Mouse (Mus musculus) forebrain, embryonic 14.5 days (tissue): Measurements from ENCODE around the gene Opa3. TPM values are rescaled to one million over a fixed set of nuclear protein-coding genes. Genes with fewer than 3 reads are reported as not detected.

Experiments used
- ATAC-seq: fragments of 200-750 bp; cut with Nextera tagmentation; 2 replicates; pipeline ENCODE4 v1.8.0; 2017; ENCODE audit warnings: mild to moderate bottlenecking, moderate library complexity
- DNase-seq: peaks from one replicate; pipeline ENCODE4 v3.0.0-alpha.2; 2015; ENCODE audit warnings: low spot score
- H3K27ac ChIP-seq: fragments of 300-500 bp; sonication (generic); 2 replicates; pipeline ENCODE4 v1.5.1; 2014; ENCODE audit warnings: low read depth, mild to moderate bottlenecking, control low read depth, low read length, moderate library complexity
- H3K27me3 ChIP-seq: fragments of 300-500 bp; sonication (generic); replicated peaks from 2 replicates; pipeline ENCODE4 v1.6.1; 2014; ENCODE audit warnings: low read length, control low read depth, mixed read lengths; ENCODE audit not compliant: control insufficient read depth, insufficient read depth
- H3K36me3 ChIP-seq: fragments of 300-500 bp; sonication (generic); 2 replicates; pipeline ENCODE4 v1.6.1; 2014; ENCODE audit warnings: low read length, control low read depth; ENCODE audit not compliant: control insufficient read depth, insufficient read depth
- H3K4me1 ChIP-seq: fragments of 300-500 bp; sonication (generic); 2 replicates; pipeline ENCODE4 v1.6.1; 2014; ENCODE audit warnings: antibody characterized with exemption, low read length, control low read depth; ENCODE audit not compliant: control insufficient read depth, insufficient read depth
- H3K4me2 ChIP-seq: fragments of 300-500 bp; sonication (generic); 2 replicates; pipeline ENCODE4 v1.6.1; 2014; ENCODE audit warnings: mild to moderate bottlenecking, control low read depth, low read length
- H3K4me3 ChIP-seq: fragments of 300-500 bp; sonication (generic); 2 replicates; pipeline ENCODE4 v1.5.1; 2014; ENCODE audit warnings: low read depth, low read length, control low read depth
- H3K9ac ChIP-seq: fragments of 300-500 bp; sonication (generic); 2 replicates; pipeline ENCODE4 v1.6.1; 2014; ENCODE audit warnings: mild to moderate bottlenecking, low read length, control low read depth, moderate library complexity
- H3K9me3 ChIP-seq: fragments of 300-500 bp; sonication (generic); replicated peaks from 2 replicates; pipeline ENCODE4 v1.6.1; 2016; ENCODE audit warnings: low read length, control low read depth, mixed read lengths; ENCODE audit not compliant: control insufficient read depth
- WGBS: fragments of 180-500 bp; shearing (Covaris S2); extraction: QIAGEN DNeasy Blood & Tissue Kit; methylation state at CpG from one replicate; pipeline ENCODE4 v1.1.7; 2014; 5-methylcytosine and 5-hydroxymethylcytosine counted together
- polyA plus RNA-seq: library from polyadenylated mRNA; unstranded; fragments of >200 nt; fragmentation: Nextera tagmentation; extraction: Ambion mirVana; gene quantifications from 2 replicates; pipeline ENCODE4 v1.2.1, GENCODE M21; 2014

Gene Opa3
- polyA plus RNA-seq, 1 experiment from 2014 or later, result 42.5 TPM

- WGBS, result 85% methylated on average over 7 of the region's 7 CpGs
- no peaks in the 10 kb centered on the region for H3K9me3 ChIP-seq
- no peak for ATAC-seq
- no peak for DNase-seq
- H3K27ac ChIP-seq, result no peak overlapping the region
- no peak overlapping the region for H3K4me2 ChIP-seq
- no peak overlapping the region for H3K4me3 ChIP-seq
- H3K9ac ChIP-seq, result no peak overlapping the region
- peaks cover 10% of the 10 kb centered on the region for H3K4me1 ChIP-seq
- peaks cover 48% of the 10 kb centered on the region for H3K36me3 ChIP-seq
- H3K27me3 ChIP-seq, result no peaks in the 10 kb centered on the region
Observed at GRCm38 (mm10) chr7:19265147-19265546, 37.0 kb downstream of the Opa3 start.

DNA sequence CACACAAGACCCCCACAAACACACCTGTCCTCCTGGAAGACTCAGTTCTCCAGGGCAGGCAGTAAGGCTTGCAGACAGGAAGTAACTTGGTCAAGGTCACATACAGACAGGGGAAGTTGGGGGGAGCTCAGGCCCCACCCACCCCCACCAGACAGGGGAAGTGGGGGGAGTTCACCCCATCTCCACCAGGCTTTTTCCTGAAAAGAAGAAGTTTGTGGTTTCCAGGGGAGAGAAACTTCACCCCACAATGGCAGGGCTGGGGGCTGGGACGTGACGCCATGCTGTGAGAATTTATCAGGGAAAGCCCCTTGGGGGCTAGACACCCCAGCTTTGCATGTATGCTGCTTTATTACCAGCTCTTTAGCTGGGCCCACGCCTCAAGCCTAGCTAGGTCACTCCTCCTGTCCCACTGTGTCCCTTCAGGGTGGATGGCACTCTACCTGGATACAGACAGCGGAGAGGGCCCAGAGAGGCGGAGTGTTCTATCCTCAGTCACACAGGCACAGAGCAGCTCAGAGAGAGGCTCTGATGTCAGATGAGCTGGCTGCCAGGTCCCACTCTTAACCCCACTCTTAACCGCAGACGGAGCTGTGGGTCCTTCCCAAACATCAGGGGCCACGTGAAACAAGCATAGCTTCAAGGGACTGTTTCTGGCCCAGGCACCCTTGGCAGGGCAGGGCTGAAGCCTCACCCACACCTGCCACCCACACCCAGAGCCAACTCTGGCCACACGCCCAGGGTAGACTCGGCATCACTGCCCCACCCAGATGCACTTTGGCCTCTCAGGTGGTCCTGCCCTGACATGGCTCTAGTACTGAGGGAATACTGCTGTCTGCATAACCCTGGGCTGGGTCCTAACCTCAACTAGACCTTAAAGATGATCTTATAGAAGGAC lies 38.0 kb downstream of the Opa3 start:
- Histone ChIP-seq H3K4me1 (peaks cover 18% of the 10 kb centered on the region), H3K4me3 (no peak overlapping the region), H3K4me2 (no peak overlapping the region), H3K9me3 (no peaks in the 10 kb centered on the region), H3K27ac (no peak overlapping the region), H3K27me3 (no peaks in the 10 kb centered on the region), H3K36me3 (peaks cover 38% of the 10 kb centered on the region), H3K9ac (no peak overlapping the region)
- ATAC-seq (no peak), DNase-seq (no peak)
- 82% methylated on average over 10 of the region's 10 CpGs for WGBS

DNA sequence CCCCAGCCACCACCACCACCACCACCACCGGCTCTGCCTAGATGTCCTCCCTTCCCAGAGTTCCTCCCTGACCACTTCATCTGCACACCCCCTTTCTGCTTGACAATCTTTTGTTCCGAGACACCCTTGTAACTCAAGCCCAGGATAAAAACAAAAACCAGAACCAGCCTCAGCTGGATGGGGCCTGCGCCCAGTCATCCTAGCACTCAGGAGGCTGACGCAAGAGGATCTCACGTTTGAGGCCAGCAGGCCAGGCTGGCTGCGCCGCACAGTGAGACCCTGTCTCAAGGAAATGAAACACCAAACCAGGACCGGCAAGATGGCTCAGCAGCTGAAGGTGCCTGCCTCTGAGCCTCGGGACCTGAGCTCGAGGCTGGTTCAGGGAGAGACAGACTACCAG lies 38.9 kb downstream of the Opa3 start:
- Histone ChIP-seq H3K4me1 (peaks cover 18% of the 10 kb centered on the region), H3K36me3 (peaks cover 31% of the 10 kb centered on the region), H3K9ac (no peak overlapping the region), H3K4me2 (no peak overlapping the region), H3K4me3 (no peak overlapping the region), H3K27ac (no peak overlapping the region), H3K9me3 (no peaks in the 10 kb centered on the region), H3K27me3 (no peaks in the 10 kb centered on the region)
- ATAC-seq (no peak), DNase-seq (no peak)
- WGBS, result 80% methylated on average over 10 of the region's 10 CpGs

DNA sequence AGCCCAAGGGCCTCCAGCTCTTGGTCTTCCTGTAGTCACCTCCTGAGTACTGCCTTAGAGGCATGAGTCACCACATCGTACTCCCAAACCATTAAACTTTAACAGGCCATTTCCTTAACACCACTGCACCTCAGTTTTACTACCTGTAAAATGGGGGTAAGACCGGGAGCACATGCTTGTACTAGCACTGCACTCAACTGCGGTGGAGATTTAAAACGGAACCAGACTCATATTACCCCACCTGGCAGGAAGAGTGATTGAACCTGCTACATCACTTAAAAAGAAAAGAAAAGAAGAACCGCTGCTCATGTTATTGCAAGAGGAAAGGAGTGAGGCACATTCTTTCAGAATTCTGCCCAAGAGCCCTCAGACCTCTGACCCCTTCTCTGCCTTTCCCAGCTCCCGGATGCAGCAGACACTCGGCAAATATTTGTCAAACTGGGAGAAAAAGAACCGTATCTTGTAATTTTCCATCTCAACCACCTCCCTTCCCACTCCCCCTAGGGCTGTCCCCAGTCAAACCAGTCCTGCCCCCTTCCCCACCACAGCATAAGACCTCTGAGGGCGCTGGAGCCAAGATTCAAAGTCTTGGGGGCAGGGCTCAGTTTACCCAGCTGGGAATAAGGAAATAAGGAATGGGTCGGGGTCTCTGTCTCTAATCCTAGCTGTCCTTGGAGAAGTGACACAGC lies 41.0 kb downstream of the Opa3 start:
- H3K4me1 ChIP-seq, result peaks cover 18% of the 10 kb centered on the region
- peak overlapping the region; percentile 39; the same call in 1 of the 2 replicates for H3K27ac ChIP-seq
- H3K4me3 ChIP-seq, result peak overlapping the region; percentile 94
- no peaks in the 10 kb centered on the region for H3K9me3 ChIP-seq
- peak overlapping the region; percentile 96 for H3K4me2 ChIP-seq
- 59% methylated on average over 10 of the region's 10 CpGs for WGBS
- ATAC-seq (no peak), DNase-seq (no peak)
- no peaks in the 10 kb centered on the region for H3K27me3 ChIP-seq
- peak overlapping the region; percentile 89 for H3K9ac ChIP-seq
- H3K36me3 ChIP-seq, result peaks cover 13% of the 10 kb centered on the region

GRCm38 (mm10) chr7:19269721-19270441 lies 41.7 kb downstream of the Opa3 start:
- Histone ChIP-seq H3K27me3 (no peaks in the 10 kb centered on the region), H3K4me2 (peak overlapping the region; percentile 96), H3K27ac (peak overlapping the region; percentile 39; the same call in 1 of the 2 replicates), H3K4me1 (peaks cover 18% of the 10 kb centered on the region), H3K4me3 (peak overlapping the region; percentile 94), H3K36me3 (peaks cover 6% of the 10 kb centered on the region; the same call in 1 of the 2 replicates), H3K9ac (peak overlapping the region; percentile 89), H3K9me3 (no peaks in the 10 kb centered on the region)
- 3% methylated on average over 19 of the region's 19 CpGs for WGBS
- ATAC-seq (no peak), DNase-seq (no peak)

DNA sequence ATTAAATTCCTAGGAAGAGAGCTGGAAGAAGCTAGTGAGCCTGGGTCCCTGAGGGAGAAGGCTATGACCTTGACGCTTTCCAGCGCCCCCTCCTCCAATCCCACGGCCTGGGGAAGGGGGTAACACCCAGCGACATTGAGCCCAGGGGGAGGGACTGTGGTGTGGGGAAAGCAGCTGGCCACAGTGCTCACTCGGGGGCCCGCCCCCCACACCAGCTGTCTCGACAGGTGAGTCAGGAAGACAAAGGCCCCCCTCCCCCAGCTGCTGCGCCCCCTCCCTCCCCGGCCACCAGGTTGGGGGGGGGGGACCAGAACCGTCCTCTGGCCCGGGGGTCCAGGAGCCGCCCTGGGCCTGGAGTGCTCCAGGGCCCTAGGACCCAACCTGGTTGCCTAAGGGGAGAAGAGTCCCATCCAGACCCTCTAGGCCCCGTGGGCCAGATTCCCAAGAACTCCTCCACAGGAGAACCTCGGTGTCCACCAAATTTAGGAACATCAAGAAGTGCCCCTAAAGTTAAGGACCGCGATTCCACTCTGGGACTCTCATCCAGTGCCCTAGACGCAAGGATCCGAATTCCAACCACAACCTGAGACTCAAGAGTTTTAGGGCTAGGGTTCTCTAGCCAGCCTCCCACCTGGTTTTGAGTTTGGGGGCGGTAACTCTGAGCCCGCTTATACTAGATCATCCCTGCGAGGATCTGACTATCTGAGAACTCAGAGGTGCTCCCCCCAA lies 42.5 kb downstream of the Opa3 start:
- no peaks in the 10 kb centered on the region for H3K9me3 ChIP-seq
- H3K4me1 ChIP-seq, result peaks cover 18% of the 10 kb centered on the region
- H3K4me3 ChIP-seq, result peak overlapping the region; percentile 94
- H3K27me3 ChIP-seq, result no peaks in the 10 kb centered on the region
- 0 out of 2 replicates have a peak overlapping the region, but pooled peaks have one; percentile 77 for H3K27ac ChIP-seq
- peak overlapping the region; percentile 96 for H3K4me2 ChIP-seq
- WGBS, result 1% methylated on average over 16 of the region's 21 CpGs
- DNase-seq, result no peak
- H3K9ac ChIP-seq, result peak overlapping the region; percentile 89
- ATAC-seq, result no peak
- H3K36me3 ChIP-seq, result peaks cover 5% of the 10 kb centered on the region; the same call in 1 of the 2 replicates

DNA sequence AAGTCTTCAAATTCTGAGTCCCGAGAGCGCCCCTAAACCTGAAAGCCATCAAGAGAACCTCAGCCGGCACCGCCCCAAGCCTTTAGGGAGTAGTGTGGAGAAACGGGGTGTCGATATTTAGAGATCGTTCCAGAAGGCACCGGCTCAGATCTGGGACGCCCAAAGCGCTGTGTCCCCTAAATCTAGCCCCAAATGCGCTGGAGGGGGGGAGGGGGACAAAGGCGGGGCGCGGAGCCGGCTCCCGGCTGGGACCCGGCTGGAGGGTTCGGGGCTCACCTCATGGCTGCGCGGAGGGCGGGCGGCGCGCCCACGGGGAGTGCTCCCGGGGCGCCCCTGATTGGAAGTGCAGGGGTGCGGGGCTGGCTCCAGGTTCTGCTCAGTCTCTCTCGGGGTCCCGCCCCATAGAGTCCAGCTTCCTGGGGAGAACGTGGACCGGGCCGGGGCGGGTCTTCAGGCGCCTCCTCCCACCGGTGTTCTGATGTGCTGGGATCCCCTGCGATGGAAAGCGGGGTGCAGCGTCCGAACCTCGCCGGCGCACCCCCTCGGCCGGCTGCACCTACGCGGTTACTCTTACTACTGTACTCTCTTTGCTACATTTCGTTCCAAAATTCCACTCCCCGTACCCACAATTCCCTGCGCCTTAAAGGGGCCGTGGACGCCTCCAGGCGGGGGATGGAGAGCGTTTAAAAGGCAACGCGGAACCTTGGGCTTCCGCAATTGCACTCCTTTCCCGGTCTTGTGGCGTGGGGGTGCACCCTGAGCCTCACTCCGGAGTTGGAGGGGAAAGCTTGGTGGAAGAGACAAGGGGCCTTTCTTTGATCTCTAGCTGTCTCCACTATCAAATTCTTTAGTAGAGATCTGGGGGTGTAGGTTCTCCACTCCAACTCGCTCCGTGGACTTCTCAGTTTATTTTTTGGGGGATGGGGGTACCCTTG lies 43.4 kb downstream of the Opa3 start, which contains the start of gene Vasp:
Vasp (minus strand) TSS at position 580 of the 935 bp plus-strand sequence.
- ATAC-seq (peak; percentile 85), DNase-seq (peak; percentile 93)
- Histone ChIP-seq H3K9ac (peak within 1 kb of the TSS; percentile 89), H3K4me3 (peak within 1 kb of the TSS; percentile 94), H3K27ac (peak within 1 kb of the TSS; percentile 77), H3K27me3 (no peaks in the 10 kb centered on the region), H3K4me1 (peaks cover 18% of the 10 kb centered on the region), H3K9me3 (no peaks in the 10 kb centered on the region), H3K4me2 (peak within 1 kb of the TSS; percentile 96), H3K36me3 (peaks cover 5% of the 10 kb centered on the region; the same call in 1 of the 2 replicates)
- under 1% methylated on average over 53 of the region's 62 CpGs for WGBS
